Mouse (Mus musculus): ENCODE measurements around the gene Satb1. TPM values are rescaled to one million over a fixed set of nuclear protein-coding genes. Genes with fewer than 3 reads are reported as not detected.

Gene Satb1
- polyA plus RNA-seq, 1 experiment from 2014 or later = 32.1 TPM

GRCm38 (mm10) chr17:51786050-51786449, 47.0 kb downstream of the Satb1 start:
- H3K36me3 ChIP-seq = peaks cover 18% of the 10 kb centered on the region
- H3K4me2 ChIP-seq = no peak overlapping the region
- peaks cover 24% of the 10 kb centered on the region for H3K4me1 ChIP-seq (replicated peaks)
- no peaks in the 10 kb centered on the region for H3K27me3 ChIP-seq
- no peak overlapping the region for H3K27ac ChIP-seq
- WGBS = 95% methylated on average over 2 of the region's 2 CpGs
- H3K9me3 ChIP-seq = no peaks in the 10 kb centered on the region
- no peak overlapping the region for H3K4me3 ChIP-seq
- H3K9ac ChIP-seq = no peak overlapping the region
- no peak for ATAC-seq (ENCODE audit: low FRiP score)

GRCm38 (mm10) chr17:51784935-51785334, 48.2 kb downstream of the Satb1 start:
- Histone ChIP-seq H3K36me3 (peaks cover 18% of the 10 kb centered on the region), H3K27me3 (no peaks in the 10 kb centered on the region), H3K27ac (no peak overlapping the region), H3K4me2 (no peak overlapping the region), H3K4me3 (no peak overlapping the region), H3K9me3 (no peaks in the 10 kb centered on the region), H3K4me1 (replicated peaks) (peaks cover 16% of the 10 kb centered on the region; the same call in 1 of the 2 replicates), H3K9ac (no peak overlapping the region)
- WGBS = 83% methylated on average over 9 of the region's 9 CpGs
- no peak for ATAC-seq (ENCODE audit: low FRiP score)

- Histone ChIP-seq H3K4me2 (no peak overlapping the region), H3K9me3 (no peaks in the 10 kb centered on the region), H3K36me3 (peaks cover 18% of the 10 kb centered on the region), H3K4me1 (replicated peaks) (peaks cover 6% of the 10 kb centered on the region; the same call in 1 of the 2 replicates), H3K9ac (no peak overlapping the region), H3K4me3 (no peak overlapping the region), H3K27me3 (no peaks in the 10 kb centered on the region), H3K27ac (no peak overlapping the region)
- 84% methylated on average over 8 of the region's 8 CpGs for WGBS
- no peak for ATAC-seq (ENCODE audit: low FRiP score)
Observed at GRCm38 (mm10) chr17:51783591-51784279, 49.4 kb downstream of the Satb1 start.

- H3K9me3 ChIP-seq = no peaks in the 10 kb centered on the region
- no peaks in the 10 kb centered on the region for H3K27me3 ChIP-seq
- WGBS = 96% methylated on average over 11 of the region's 11 CpGs
- ATAC-seq (ENCODE audit: low FRiP score) = no peak
- no peak overlapping the region for H3K4me2 ChIP-seq
- no peak overlapping the region for H3K4me3 ChIP-seq
- H3K4me1 ChIP-seq (replicated peaks) = peaks cover 7% of the 10 kb centered on the region
- H3K9ac ChIP-seq = no peak overlapping the region
- H3K27ac ChIP-seq = no peak overlapping the region
- peaks cover 21% of the 10 kb centered on the region for H3K36me3 ChIP-seq
Observed at GRCm38 (mm10) chr17:51780036-51780435, 53.1 kb downstream of the Satb1 start.

- no peak for ATAC-seq (ENCODE audit: low FRiP score)
- H3K9me3 ChIP-seq = no peaks in the 10 kb centered on the region
Observed at GRCm38 (mm10) chr17:51778961-51779360, 54.1 kb downstream of the Satb1 start.

GRCm38 (mm10) chr17:51777813-51778212, 55.3 kb downstream of the Satb1 start:
- Histone ChIP-seq H3K27ac (no peak overlapping the region), H3K4me2 (no peak overlapping the region), H3K4me1 (replicated peaks) (peaks cover 7% of the 10 kb centered on the region), H3K27me3 (no peaks in the 10 kb centered on the region), H3K9me3 (no peaks in the 10 kb centered on the region), H3K4me3 (no peak overlapping the region), H3K9ac (no peak overlapping the region), H3K36me3 (peaks cover 20% of the 10 kb centered on the region)
- WGBS = 86% methylated on average over 1 of the region's 1 CpGs
- ATAC-seq (ENCODE audit: low FRiP score) = no peak

More at GRCm38 (mm10) chr17:51778961-51779360, 54.1 kb downstream of the Satb1 start:
- H3K4me3 ChIP-seq = no peak overlapping the region
- no peaks in the 10 kb centered on the region for H3K27me3 ChIP-seq
- H3K36me3 ChIP-seq = peaks cover 21% of the 10 kb centered on the region
- peaks cover 7% of the 10 kb centered on the region for H3K4me1 ChIP-seq (replicated peaks)
- H3K9ac ChIP-seq = no peak overlapping the region
- WGBS = 81% methylated on average over 2 of the region's 2 CpGs
- H3K4me2 ChIP-seq = no peak overlapping the region
- no peak overlapping the region for H3K27ac ChIP-seq

- Histone ChIP-seq H3K27me3 (no peaks in the 10 kb centered on the region), H3K36me3 (peaks cover 15% of the 10 kb centered on the region), H3K9ac (no peak overlapping the region), H3K4me1 (replicated peaks) (peaks cover 7% of the 10 kb centered on the region), H3K27ac (peak overlapping the region; percentile 49), H3K4me3 (no peak overlapping the region), H3K4me2 (no peak overlapping the region), H3K9me3 (no peaks in the 10 kb centered on the region)
- ATAC-seq (ENCODE audit: low FRiP score) = peak; percentile 84
- WGBS = 58% methylated on average over 18 of the region's 18 CpGs
Observed at GRCm38 (mm10) chr17:51775070-51775881, 57.8 kb downstream of the Satb1 start.

- Histone ChIP-seq H3K27ac (no peak overlapping the region), H3K9me3 (no peaks in the 10 kb centered on the region), H3K4me3 (no peak overlapping the region), H3K9ac (no peak overlapping the region), H3K4me1 (replicated peaks) (peaks cover 22% of the 10 kb centered on the region), H3K27me3 (no peaks in the 10 kb centered on the region), H3K4me2 (no peak overlapping the region), H3K36me3 (peaks cover 9% of the 10 kb centered on the region)
- 93% methylated on average over 8 of the region's 8 CpGs for WGBS
- ATAC-seq (ENCODE audit: low FRiP score) = no peak
Observed at GRCm38 (mm10) chr17:51763600-51763999, 69.5 kb downstream of the Satb1 start.

- Histone ChIP-seq H3K27ac (no peak overlapping the region), H3K27me3 (no peaks in the 10 kb centered on the region), H3K4me1 (replicated peaks) (peaks cover 22% of the 10 kb centered on the region), H3K36me3 (peaks cover 16% of the 10 kb centered on the region), H3K4me2 (no peak overlapping the region), H3K4me3 (no peak overlapping the region), H3K9ac (no peak overlapping the region), H3K9me3 (no peaks in the 10 kb centered on the region)
- 85% methylated on average over 7 of the region's 7 CpGs for WGBS
- ATAC-seq (ENCODE audit: low FRiP score) = no peak
Observed at GRCm38 (mm10) chr17:51762503-51762902, 70.6 kb downstream of the Satb1 start.

GRCm38 (mm10) chr17:51760997-51761655, 72.0 kb downstream of the Satb1 start:
- no peaks in the 10 kb centered on the region for H3K9me3 ChIP-seq
- H3K4me3 ChIP-seq = no peak overlapping the region
- H3K36me3 ChIP-seq = peaks cover 10% of the 10 kb centered on the region
- ATAC-seq (ENCODE audit: low FRiP score) = peak; percentile 49
- H3K4me1 ChIP-seq (replicated peaks) = peaks cover 22% of the 10 kb centered on the region
- peak overlapping the region; percentile 52 for H3K4me2 ChIP-seq
- H3K9ac ChIP-seq = no peak overlapping the region
- H3K27ac ChIP-seq = peak overlapping the region; percentile 77
- no peaks in the 10 kb centered on the region for H3K27me3 ChIP-seq
- 63% methylated on average over 17 of the region's 17 CpGs for WGBS

- 34% methylated on average over 17 of the region's 17 CpGs for WGBS
- Histone ChIP-seq H3K4me3 (peak overlapping the region; percentile 27), H3K36me3 (peaks cover 10% of the 10 kb centered on the region), H3K9ac (peak overlapping the region; percentile 40), H3K4me1 (replicated peaks) (peaks cover 22% of the 10 kb centered on the region), H3K4me2 (peak overlapping the region; percentile 52), H3K27ac (peak overlapping the region; percentile 77), H3K27me3 (no peaks in the 10 kb centered on the region), H3K9me3 (no peaks in the 10 kb centered on the region)
- peak; percentile 78 for ATAC-seq (ENCODE audit: low FRiP score)
Observed at GRCm38 (mm10) chr17:51760251-51760887, 72.7 kb downstream of the Satb1 start.

- Histone ChIP-seq H3K27me3 (no peaks in the 10 kb centered on the region), H3K4me1 (replicated peaks) (peaks cover 18% of the 10 kb centered on the region), H3K36me3 (peaks cover 10% of the 10 kb centered on the region), H3K27ac (peak overlapping the region; percentile 52; the same call in 1 of the 2 replicates), H3K9me3 (no peaks in the 10 kb centered on the region), H3K9ac (no peak overlapping the region), H3K4me3 (no peak overlapping the region), H3K4me2 (no peak overlapping the region)
- 86% methylated on average over 4 of the region's 4 CpGs for WGBS
- no peak for ATAC-seq (ENCODE audit: low FRiP score)
Observed at GRCm38 (mm10) chr17:51759509-51759908, 73.6 kb downstream of the Satb1 start.

Measured in hindbrain, embryonic 13.5 days (tissue).